Mouse (Mus musculus) heart, postnatal 0 days (tissue): ENCODE results near the gene Mpig6b. TPM values are rescaled to one million over a fixed set of nuclear protein-coding genes. Genes with fewer than 3 reads are reported as not detected.

Source experiments
- ATAC-seq: fragments of 200-750 bp; cut with Nextera tagmentation; 2 replicates; pipeline ENCODE4 v1.8.0; 2017; ENCODE audit warnings: low read depth, moderate number of reproducible peaks, moderate library complexity; ENCODE audit not compliant: insufficient read depth
- DNase-seq: peaks from one replicate; pipeline ENCODE4 v3.0.0-alpha.2; 2016; ENCODE audit warnings: low spot score
- H3K27ac ChIP-seq: fragments of 300-500 bp; sonication (generic); 2 replicates; pipeline ENCODE4 v1.5.1; 2014; ENCODE audit warnings: low read depth, mild to moderate bottlenecking
- H3K27me3 ChIP-seq: fragments of 300-500 bp; sonication (generic); 2 replicates; pipeline ENCODE4 v1.6.1; 2014; ENCODE audit warnings: low read length, mixed read lengths; ENCODE audit not compliant: control insufficient read depth, insufficient read depth
- H3K36me3 ChIP-seq: fragments of 300-500 bp; sonication (generic); replicated peaks from 2 replicates; pipeline ENCODE4 v1.6.1; 2014; ENCODE audit warnings: low read length, mixed read lengths; ENCODE audit not compliant: control insufficient read depth, insufficient read depth
- H3K4me1 ChIP-seq: fragments of 300-500 bp; sonication (generic); 2 replicates; pipeline ENCODE4 v1.6.1; 2014; ENCODE audit warnings: antibody characterized with exemption; ENCODE audit not compliant: control insufficient read depth, insufficient read depth
- H3K4me2 ChIP-seq: fragments of 300-500 bp; sonication (generic); 2 replicates; pipeline ENCODE4 v1.6.1; 2014; ENCODE audit warnings: low read depth, mild to moderate bottlenecking, low read length, moderate library complexity
- H3K4me3 ChIP-seq: fragments of 300-500 bp; sonication (generic); 2 replicates; pipeline ENCODE4 v1.5.1; 2014; ENCODE audit warnings: low read depth, low read length
- H3K9ac ChIP-seq: fragments of 300-500 bp; sonication (generic); replicated peaks from 2 replicates; pipeline ENCODE4 v1.6.1; 2014; ENCODE audit warnings: low read depth, low read length, mixed read lengths
- H3K9me3 ChIP-seq: fragments of 300-500 bp; sonication (generic); replicated peaks from 2 replicates; pipeline ENCODE4 v1.6.1; 2016; ENCODE audit warnings: low read length; ENCODE audit not compliant: control insufficient read depth
- CTCF ChIP-seq: IDR thresholded peaks from 2 replicates; pipeline ENCODE4 v1.5.1; 2016; ENCODE audit warnings: antibody characterized with exemption, control low read depth, low read depth
- EP300 ChIP-seq: IDR thresholded peaks from 2 replicates; pipeline ENCODE4 v1.6.1; 2016; ENCODE audit warnings: antibody characterized with exemption, low read depth
- WGBS: fragments of 180-500 bp; shearing (Covaris S2); extraction: QIAGEN DNeasy Blood & Tissue Kit; methylation state at CpG from one replicate; pipeline ENCODE4 v1.1.7; 2014; 5-methylcytosine and 5-hydroxymethylcytosine counted together
- polyA plus RNA-seq: library from polyadenylated mRNA; unstranded; fragments of >200 nt; fragmentation: Nextera tagmentation; extraction: Ambion mirVana; gene quantifications from 2 replicates; pipeline ENCODE4 v1.2.1, GENCODE M21; 2015
- total RNA-seq: library from RNA; depleted of rRNA; stranded (reverse); fragments of >200 nt; gene quantifications from 2 replicates; pipeline ENCODE4 v1.2.3, GENCODE M21; 2014; ENCODE audit warnings: low replicate concordance

The Mpig6b gene
- total and polyA plus RNA-seq, 2 experiments from 2014 or later, result 0.15 TPM; not detected in 1

- H3K27ac ChIP-seq, result no peak within 1 kb of the TSS
- no peak within 1 kb of the TSS for H3K4me3 ChIP-seq
- 0 out of 2 replicates have a peak, but pooled peaks cover 3% of the 10 kb centered on the region for H3K27me3 ChIP-seq
- H3K9ac ChIP-seq, result no peak within 1 kb of the TSS
- H3K36me3 ChIP-seq, result no peaks in the 10 kb centered on the region
- H3K4me2 ChIP-seq, result no peak within 1 kb of the TSS
- no peak for DNase-seq
- ATAC-seq, result no peak; the same call in 1 of the 2 replicates
- no peaks in the 10 kb centered on the region for H3K4me1 ChIP-seq
- no peaks in the 10 kb centered on the region for H3K9me3 ChIP-seq
- TF ChIP-seq CTCF (no peak), EP300 (no peak)
- WGBS, result 42% methylated on average over 13 of the region's 13 CpGs
Observed at GRCm38 (mm10) chr17:35027277-35028068, 38.5 kb downstream of the Mpig6b start, which contains the start of gene Sapcd1. TSS of gene Sapcd1 (minus strand) at chr17:35028016.

DNA sequence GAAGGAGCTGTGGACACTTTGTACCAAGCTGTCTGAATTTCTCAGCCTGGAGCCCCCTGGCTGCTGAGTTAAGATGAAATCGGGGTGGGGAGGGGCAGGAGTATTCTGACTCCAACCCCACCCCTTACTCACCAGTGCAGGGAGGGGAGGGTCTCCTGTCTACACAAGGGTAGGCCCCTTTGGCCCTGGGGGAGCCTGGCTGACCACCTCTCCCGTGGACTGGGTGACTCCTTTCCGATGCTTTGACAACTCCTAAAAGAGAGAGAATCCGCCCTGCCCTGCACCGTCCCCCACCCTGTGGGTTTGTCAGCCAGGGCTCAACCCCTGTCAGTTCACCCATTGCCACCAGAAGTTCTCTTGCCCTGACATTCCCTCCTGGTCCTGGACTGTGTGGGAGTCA is 39.8 kb downstream of the Mpig6b start:
- no peaks in the 10 kb centered on the region; the same call in 1 of the 2 replicates for H3K4me1 ChIP-seq
- H3K9me3 ChIP-seq, result no peaks in the 10 kb centered on the region
- H3K4me3 ChIP-seq, result no peak overlapping the region
- H3K4me2 ChIP-seq, result no peak overlapping the region
- WGBS, result 81% methylated on average over 5 of the region's 5 CpGs
- no peak overlapping the region for H3K27ac ChIP-seq
- ATAC-seq (no peak), DNase-seq (no peak)
- no peaks in the 10 kb centered on the region for H3K36me3 ChIP-seq
- no peak for TF ChIP-seq EP300
- TF ChIP-seq CTCF, result no peak
- no peak overlapping the region for H3K9ac ChIP-seq
- 0 out of 2 replicates have a peak, but pooled peaks cover 3% of the 10 kb centered on the region for H3K27me3 ChIP-seq

GRCm38 (mm10) chr17:35024691-35025488 is 41.1 kb downstream of the Mpig6b start:
- no peak for ATAC-seq
- Histone ChIP-seq H3K36me3 (no peaks in the 10 kb centered on the region), H3K9ac (no peak overlapping the region), H3K9me3 (no peaks in the 10 kb centered on the region), H3K27ac (no peak overlapping the region), H3K4me1 (no peaks in the 10 kb centered on the region; the same call in 1 of the 2 replicates), H3K4me2 (no peak overlapping the region), H3K27me3 (0 out of 2 replicates have a peak, but pooled peaks cover 3% of the 10 kb centered on the region), H3K4me3 (no peak overlapping the region)
- 57% methylated on average over 7 of the region's 10 CpGs for WGBS
- TF ChIP-seq EP300 (no peak), CTCF (no peak)
- DNase-seq, result no peak

DNA sequence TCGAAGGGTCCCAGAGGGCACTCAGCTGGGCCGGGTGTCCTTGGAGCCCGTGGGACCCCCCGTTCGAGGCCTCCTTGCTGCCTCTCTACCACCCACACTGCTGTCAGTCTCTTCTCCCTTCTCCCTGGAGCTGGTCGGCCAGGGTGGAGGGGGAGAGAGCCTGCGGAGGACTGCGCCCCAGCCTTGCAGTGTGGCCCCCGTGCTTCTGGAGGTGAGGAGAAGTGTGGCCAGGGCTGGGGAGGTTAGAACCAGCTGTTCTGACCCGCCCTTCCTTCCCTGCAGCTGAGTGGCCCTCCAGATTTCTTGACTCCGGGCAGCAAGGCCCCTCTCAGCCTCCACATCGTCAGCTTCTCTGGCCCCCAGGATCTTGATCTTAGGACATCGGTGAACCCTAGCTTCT is 41.7 kb downstream of the Mpig6b start:
- WGBS, result 54% methylated on average over 8 of the region's 13 CpGs
- H3K9ac ChIP-seq, result no peak overlapping the region
- no peak overlapping the region for H3K27ac ChIP-seq
- no peaks in the 10 kb centered on the region; the same call in 1 of the 2 replicates for H3K4me1 ChIP-seq
- DNase-seq, result no peak
- 0 out of 2 replicates have a peak, but pooled peaks cover 3% of the 10 kb centered on the region for H3K27me3 ChIP-seq
- no peak for ATAC-seq
- H3K9me3 ChIP-seq, result no peaks in the 10 kb centered on the region
- no peak for TF ChIP-seq CTCF
- no peak for TF ChIP-seq EP300
- H3K4me2 ChIP-seq, result no peak overlapping the region
- H3K36me3 ChIP-seq, result no peaks in the 10 kb centered on the region
- H3K4me3 ChIP-seq, result no peak overlapping the region

GRCm38 (mm10) chr17:35023756-35024155 is 42.2 kb downstream of the Mpig6b start:
- ATAC-seq (no peak), DNase-seq (no peak)
- Histone ChIP-seq H3K27me3 (0 out of 2 replicates have a peak, but pooled peaks cover 3% of the 10 kb centered on the region), H3K9ac (no peak overlapping the region), H3K4me1 (no peaks in the 10 kb centered on the region; the same call in 1 of the 2 replicates), H3K36me3 (no peaks in the 10 kb centered on the region), H3K27ac (no peak overlapping the region), H3K4me3 (no peak overlapping the region), H3K4me2 (no peak overlapping the region), H3K9me3 (no peaks in the 10 kb centered on the region)
- no peak for TF ChIP-seq EP300
- no peak for TF ChIP-seq CTCF
- WGBS, result 64% methylated on average over 4 of the region's 4 CpGs
